Mouse (Mus musculus): ENCODE data around the gene Tsga10ip. TPM values are rescaled to one million over a fixed set of nuclear protein-coding genes. Genes with fewer than 3 reads are reported as not detected.

Tsga10ip gene
- not detected for polyA plus RNA-seq (2017; shearing (Covaris generic))

DNA sequence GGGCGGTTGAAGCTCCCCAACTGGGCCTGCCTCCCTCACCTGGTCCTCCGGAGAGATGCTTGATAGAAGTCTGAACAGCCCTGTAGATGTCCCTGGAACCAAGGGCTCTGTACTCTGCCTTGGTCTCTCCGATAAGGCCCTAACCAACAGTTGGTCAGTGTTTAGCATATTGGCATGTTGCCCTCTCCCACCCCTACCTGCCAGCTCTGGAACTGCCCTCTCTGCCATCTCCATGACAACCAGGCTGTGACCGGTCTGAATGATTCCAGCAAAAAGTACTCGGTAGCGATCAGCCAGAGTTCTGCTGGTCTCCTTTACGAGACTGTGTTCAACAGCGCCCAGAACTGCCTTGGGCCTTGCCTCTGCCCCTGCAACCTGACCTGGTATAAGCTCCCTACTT, at the start of gene Tsga10ip:
Gene Tsga10ip, minus strand, starts transcription at position 234 of the 400 bp plus-strand sequence.
- no peak for ATAC-seq

GRCm38 (mm10) chr19:5451766-5452165, 49.4 kb upstream of the Tsga10ip start:
- ATAC-seq: no peak

DNA sequence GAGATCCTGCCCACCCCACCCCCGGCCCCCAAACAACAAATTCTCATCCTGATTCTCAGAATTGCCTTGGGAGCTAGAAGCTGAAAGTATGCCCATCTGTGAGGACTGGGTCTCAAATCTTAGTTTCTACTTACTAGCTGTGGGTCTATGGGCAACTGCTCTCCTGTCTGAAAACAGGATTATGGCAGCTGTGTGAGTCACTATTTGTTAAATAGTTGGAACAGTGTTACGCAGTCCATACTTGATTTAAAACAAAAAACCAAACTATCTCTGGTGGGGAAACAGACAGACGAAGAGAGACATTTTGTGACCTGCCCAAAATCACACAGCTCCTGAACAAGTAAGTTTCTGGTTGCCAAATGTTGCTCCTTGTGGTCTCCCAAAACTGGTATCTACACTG, 47.3 kb upstream of the Tsga10ip start:
- no peak for ATAC-seq

DNA sequence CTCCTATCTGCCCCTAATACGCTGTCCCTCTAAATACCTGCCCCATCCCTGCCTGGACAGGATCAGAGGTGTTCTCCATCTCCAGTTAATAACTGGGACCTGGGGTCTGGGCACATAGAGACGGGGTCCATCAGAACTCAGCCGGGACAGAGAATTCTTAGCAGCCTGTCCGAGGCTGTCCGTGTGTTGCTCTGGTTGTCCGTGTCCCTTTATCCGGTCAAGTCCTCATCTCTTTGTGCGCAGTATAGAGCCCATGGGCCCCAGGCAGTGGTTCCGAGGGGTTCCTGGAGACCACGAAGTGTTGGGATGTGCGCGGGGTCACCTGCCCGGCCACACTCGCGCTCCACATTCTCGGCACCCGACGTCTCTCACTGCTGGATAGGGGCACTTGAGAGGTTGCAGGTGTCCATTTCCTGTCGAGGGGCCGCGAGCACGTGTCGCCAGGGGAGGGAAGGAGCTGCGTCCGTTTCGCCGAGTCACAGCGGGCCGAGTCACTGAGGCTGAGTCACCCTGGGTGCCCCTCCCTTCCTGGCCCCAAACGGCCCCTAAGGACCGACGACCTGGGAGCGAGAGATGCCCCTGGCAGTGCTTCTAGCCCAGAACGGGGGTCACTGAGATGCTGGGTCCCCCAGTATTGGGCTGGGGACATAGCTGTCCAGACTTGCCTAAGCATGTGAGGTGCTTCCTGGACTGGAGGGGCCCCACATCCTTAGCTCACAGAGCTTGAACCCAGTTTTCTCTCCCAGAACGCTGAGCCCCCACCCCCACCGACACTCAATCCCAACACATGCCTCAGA, 46.2 kb upstream of the Tsga10ip start:
- ATAC-seq: peak; percentile 30

DNA sequence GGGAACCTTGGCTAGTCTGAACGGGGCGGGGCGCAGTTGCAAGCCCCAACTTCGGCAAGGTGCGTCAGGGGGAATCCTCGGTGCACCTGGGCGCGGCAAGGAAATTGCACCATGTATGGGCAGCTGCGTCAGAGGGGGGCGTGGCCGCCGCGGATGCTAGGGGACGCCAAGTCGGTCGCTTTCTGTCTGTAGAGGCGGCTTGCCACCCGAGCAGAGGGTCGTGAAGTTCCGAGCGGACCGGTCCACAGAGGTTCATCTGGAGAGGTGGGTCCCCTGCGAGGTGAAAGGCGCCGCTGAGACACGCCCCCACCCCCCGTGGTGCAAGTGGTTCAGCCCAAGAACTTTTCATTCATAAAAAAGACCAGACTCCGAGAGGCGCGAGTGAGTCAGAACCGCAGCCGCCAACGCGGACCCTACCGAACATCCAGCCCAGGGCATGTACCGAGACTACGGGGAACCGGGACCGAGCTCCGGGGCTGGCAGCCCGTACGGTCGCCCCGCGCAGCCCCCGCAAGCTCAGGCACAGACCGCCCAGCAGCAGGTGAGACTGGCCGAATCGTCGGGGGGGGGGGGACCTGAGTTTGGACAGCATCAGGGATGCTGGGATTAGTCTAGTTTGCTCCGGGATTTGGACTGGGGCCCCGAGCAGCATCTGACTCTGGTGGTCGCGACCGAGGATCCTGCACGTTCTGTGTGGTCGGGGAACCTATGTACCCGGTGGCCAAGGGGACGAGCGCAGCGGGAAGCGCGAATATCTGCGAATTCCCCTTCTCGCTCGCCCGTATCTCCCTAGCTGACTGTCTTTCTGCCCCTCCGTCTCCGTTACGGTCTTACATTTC, 45.4 kb upstream of the Tsga10ip start, which contains the start of gene Fosl1:
Gene Fosl1, plus strand, starts transcription at position 33 of the 839 bp plus-strand sequence.
- ATAC-seq: peak; percentile 94

DNA sequence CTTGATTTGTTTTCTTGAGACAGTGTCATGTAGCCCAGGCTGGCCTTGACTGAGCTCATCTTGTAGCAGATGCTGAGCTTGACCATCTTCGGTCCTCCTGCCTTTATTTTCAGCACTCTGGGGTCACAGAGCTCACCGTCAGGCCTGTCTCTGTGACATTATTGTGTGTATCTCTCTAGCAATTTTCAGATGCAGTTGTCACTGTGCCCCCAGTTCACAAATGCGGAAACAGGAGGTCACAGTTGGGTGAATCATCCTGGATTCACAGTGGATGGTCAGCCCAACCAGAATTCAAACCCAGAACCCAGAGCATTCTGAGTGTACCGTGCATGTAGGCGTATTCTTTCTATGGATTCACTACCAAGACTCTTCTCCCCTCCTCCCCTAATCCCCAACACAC, 43.4 kb upstream of the Tsga10ip start:
- no peak for ATAC-seq

DNA sequence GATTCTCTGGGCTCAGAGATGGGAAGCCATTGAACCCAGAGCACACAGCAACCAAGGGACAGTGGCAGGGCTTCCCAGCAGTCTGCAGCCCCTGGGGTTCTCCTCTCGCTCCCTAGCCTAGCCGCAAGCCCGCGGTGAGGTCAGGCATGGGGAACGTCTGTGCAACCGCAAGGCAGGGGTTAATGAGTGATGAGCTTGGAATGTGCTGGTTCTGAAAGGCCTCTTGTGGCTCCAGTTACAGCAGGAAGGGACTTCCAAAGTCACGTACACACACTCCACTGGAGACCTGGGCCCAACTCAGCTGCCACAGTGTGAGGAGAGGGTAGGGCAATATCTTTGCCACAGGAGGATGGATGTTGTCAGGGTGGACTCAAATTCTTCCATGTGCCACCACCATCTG, 42.6 kb upstream of the Tsga10ip start:
- ATAC-seq: no peak

- ATAC-seq: no peak
These were observed 42.1 kb upstream of the Tsga10ip start for GRCm38 (mm10) chr19:5444371-5444908.

DNA sequence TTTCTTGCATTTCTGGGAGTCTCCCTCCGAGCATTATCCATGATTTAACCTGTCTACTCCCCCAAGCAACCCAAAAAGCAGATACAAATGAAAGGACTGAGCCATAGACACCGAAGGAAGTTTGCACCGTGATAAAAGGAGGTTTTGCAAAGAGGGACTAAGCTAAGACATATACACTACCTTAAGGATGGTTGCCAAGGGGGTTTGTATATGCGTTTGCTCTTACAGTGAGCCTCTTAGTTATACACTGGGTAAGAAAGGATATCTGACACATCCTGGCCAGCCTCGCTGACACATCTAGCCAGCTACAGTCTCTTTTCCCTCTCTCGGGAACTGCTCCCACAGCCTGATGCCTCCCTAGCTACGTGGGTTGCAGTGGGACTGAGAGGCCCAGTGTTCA, 31.6 kb upstream of the Tsga10ip start:
- no peak for ATAC-seq

DNA sequence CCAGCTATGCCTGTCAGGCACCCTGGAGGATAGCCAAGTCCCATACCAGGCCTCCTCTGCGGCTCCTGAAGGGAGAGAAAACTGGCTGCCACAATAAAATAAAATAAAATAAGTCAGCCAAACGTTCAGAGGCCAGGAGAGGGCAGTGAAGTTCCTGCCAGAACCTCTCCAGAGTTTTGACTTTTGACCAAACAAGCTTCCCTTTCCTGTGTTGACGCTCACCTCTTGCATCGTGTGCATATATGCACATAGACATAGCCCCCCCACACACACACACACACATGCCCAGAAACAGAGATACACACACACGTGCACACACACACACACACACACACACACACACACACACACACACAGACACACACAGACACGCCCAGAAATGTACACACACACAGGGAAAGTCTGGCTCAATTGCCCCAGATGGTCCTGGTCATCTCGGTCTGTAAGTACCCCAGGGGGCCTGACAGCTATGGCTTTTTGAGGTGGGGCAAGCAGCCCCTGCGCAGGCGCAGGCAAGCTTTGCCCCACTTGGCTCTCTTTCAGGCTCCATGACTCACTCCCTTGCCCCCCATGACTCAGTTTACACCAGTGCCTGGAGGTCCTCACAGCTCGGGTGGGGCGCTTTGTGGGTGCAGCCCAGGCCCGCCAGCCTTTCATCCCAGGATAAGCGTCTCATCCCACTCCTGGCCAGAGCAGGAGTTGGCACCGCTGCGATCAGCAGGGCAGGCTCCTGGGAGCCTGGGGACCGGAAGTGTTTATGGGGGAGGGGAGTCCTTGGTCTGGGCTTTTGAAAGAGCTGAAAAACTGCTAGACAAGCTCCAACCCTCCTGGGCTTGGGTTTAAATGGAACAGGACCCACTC, 30.9 kb upstream of the Tsga10ip start:
- ATAC-seq: peak; percentile 81

GRCm38 (mm10) chr19:5431911-5432464, 29.7 kb upstream of the Tsga10ip start:
- ATAC-seq: peak; percentile 63

DNA sequence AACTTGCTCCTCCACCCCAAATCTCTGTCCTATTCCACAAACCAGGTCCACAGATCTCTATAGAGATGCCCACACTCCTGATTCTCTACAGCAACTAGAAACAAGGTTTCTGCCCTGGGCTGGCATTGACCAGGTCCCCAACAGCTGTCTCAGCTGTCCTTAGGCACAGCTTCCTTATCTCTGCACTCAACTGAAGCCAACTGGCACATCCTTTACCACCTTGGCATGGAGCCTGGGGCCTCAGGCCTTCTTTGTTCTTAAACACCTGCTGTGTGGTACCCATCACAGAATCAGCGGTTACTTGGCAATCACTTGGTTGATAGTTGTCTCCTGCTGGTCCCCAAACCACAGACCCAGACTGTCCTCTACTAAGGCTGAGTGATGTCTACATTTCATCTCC, 28.1 kb upstream of the Tsga10ip start:
- ATAC-seq: no peak

DNA sequence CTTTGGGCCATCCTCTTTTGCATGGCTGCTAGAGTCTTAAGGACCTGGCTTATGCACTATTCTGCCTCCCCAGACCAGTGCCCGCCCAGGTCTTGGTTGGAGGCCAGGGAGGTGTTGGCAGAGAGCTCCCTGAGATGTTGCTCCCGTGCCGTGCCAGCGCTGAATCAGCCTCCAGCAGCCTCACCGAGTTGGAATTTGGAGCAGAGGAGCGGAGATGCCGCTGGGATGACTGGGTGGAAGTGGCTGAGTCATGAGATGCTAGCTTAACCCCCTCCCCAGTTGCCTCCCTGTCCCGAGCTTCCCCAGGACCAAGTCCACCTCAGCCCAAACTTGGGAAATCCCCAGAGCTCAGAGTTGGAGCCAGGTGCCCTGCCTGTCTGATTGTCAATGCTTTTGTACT, 27.5 kb upstream of the Tsga10ip start:
- no peak for ATAC-seq

GRCm38 (mm10) chr19:5429219-5429618, 26.9 kb upstream of the Tsga10ip start:
- no peak for ATAC-seq

DNA sequence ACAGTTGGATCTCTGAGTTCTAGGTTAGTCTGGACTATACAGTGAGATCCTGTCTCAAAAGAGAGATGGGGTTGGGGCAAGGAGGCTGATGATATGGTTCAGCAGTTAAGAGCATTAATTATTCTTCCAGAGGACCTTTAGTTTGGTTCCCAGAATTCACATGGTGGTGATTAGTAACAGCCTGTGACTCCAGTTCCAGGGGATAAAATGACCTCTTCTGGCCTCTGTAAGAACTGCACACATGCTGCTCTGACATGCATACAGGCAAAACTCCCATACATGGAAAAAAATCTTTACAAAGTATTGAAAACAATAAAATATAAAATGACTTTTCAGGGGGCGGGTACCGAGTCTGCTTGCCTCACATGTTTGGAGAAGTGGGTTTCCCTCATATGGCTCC, 25.8 kb upstream of the Tsga10ip start:
- no peak for ATAC-seq

DNA sequence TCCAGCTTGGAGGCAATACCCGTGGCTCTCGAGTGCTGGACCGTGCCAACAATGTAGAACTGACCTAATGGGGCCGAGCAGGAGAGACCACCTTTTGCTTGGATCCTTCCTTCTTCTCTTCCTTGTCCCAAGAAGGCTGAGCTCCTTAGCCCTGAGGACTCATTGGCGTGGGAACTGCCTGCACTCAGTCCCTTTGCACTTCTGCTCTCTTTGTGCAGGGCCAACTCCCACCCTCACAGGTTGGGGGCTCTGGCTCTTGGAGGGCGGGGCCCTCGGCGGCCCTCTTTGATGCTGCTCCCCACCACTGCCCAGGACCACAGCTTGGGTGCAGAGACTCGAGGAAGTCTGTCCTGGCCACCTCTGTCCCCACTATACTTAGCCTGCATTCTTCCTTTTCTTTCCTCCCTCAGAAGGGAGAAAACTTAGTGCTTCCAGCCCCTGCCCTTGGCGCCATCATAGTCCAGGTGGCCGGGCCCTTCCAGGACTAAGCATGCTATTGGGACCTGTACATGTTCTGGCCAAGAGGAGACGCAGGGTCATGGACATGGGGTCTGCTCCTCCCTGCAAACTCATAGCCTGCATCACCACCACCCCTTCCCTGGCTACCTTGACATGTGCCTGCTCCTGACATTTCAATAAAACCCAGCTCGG, 24.4 kb upstream of the Tsga10ip start:
- ATAC-seq: no peak

GRCm38 (mm10) chr19:5425906-5426565, 23.7 kb upstream of the Tsga10ip start:
- ATAC-seq: no peak

GRCm38 (mm10) chr19:5424782-5425741, 22.7 kb upstream of the Tsga10ip start, which contains the start of the genes Drap1 and AI837181:
Drap1 (minus strand) TSS chr19:5424979.
AI837181 (plus strand) TSS chr19:5425144.
- peak; percentile 72 for ATAC-seq

GRCm38 (mm10) chr19:5424092-5424781, 21.9 kb upstream of the Tsga10ip start:
- ATAC-seq: peak; percentile 47
